Mouse (Mus musculus) midbrain, embryonic 11.5 days (tissue): ENCODE measurements at regions not wholly inside any gene's neighbourhood (a gene's known extent, or its start where the extent isn't known, plus 50 kb on each side); places are given as distances from the start of the nearest gene placed in this dataset.

ENCODE experiments used
- ATAC-seq: fragments of 200-750 bp; cut with Nextera tagmentation; 2 replicates; pipeline ENCODE4 v1.8.0; 2017; ENCODE audit warnings: moderate TSS enrichment, moderate library complexity; ENCODE audit not compliant: low FRiP score
- DNase-seq: peaks from one replicate; pipeline ENCODE4 v3.0.0; 2015; ENCODE audit warnings: low spot score; ENCODE audit errors: missing footprints
- H3K27ac ChIP-seq: fragments of 300-500 bp; sonication (generic); 2 replicates; pipeline ENCODE4 v1.5.1; 2014; ENCODE audit warnings: low read depth, low read length
- H3K27me3 ChIP-seq: fragments of 300-500 bp; sonication (generic); 2 replicates; pipeline ENCODE4 v1.6.1; 2014; ENCODE audit warnings: mild to moderate bottlenecking, low read length, moderate library complexity, mixed read lengths; ENCODE audit not compliant: control insufficient read depth, insufficient read depth
- H3K36me3 ChIP-seq: fragments of 300-500 bp; sonication (generic); 2 replicates; pipeline ENCODE4 v1.6.1; 2014; ENCODE audit warnings: mild to moderate bottlenecking, low read length, moderate library complexity, mixed read lengths; ENCODE audit not compliant: control insufficient read depth, insufficient read depth
- H3K4me1 ChIP-seq: fragments of 300-500 bp; sonication (generic); 2 replicates; pipeline ENCODE4 v1.6.1; 2014; ENCODE audit warnings: low read length; ENCODE audit not compliant: control insufficient read depth, insufficient read depth
- H3K4me2 ChIP-seq: fragments of 300-500 bp; sonication (generic); 2 replicates; pipeline ENCODE4 v1.6.1; 2014; ENCODE audit warnings: mild to moderate bottlenecking, moderate library complexity
- H3K4me3 ChIP-seq: fragments of 300-500 bp; sonication (generic); 2 replicates; pipeline ENCODE4 v1.5.1; 2014; ENCODE audit warnings: low read depth, low read length
- H3K9ac ChIP-seq: fragments of 300-500 bp; sonication (generic); 2 replicates; pipeline ENCODE4 v1.6.1; 2014; ENCODE audit warnings: low read length
- H3K9me3 ChIP-seq: fragments of 300-500 bp; sonication (generic); 2 replicates; pipeline ENCODE4 v1.6.1; 2016; ENCODE audit warnings: low read length; ENCODE audit not compliant: control insufficient read depth
- WGBS: fragments of 180-500 bp; shearing (Covaris S2); extraction: QIAGEN DNeasy Blood & Tissue Kit; methylation state at CpG from one replicate; pipeline ENCODE4 v1.1.7; 2014; 5-methylcytosine and 5-hydroxymethylcytosine counted together

DNA sequence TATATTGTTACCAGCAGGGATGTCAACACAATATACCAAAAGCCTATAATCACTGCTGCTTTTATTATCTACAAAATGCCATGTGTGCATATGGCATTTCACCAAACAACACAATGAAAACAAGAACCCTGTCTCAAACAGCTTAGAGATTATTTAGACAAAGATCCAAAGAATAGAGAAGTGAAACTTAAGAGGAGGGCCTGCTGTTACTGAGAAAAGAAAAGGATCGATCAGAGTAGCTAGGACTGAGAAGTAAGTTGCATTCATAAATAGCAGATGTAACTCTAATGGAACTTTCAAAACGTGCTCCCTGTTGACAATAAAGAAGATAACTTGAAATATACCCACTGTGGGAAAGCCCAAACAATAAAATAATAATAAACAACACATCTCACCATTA lies 203.3 kb downstream of the Dnajb9 start:
- H3K4me1 ChIP-seq = no peaks in the 10 kb centered on the region
- H3K4me3 ChIP-seq = no peak overlapping the region
- no peak for ATAC-seq
- no peak overlapping the region for H3K9ac ChIP-seq
- H3K27me3 ChIP-seq = no peaks in the 10 kb centered on the region
- no peak overlapping the region for H3K27ac ChIP-seq
- no peaks in the 10 kb centered on the region for H3K36me3 ChIP-seq
- DNase-seq = no peak
- WGBS = 63% methylated on average over 2 of the region's 2 CpGs
- H3K9me3 ChIP-seq = no peaks in the 10 kb centered on the region
- H3K4me2 ChIP-seq = no peak overlapping the region

DNA sequence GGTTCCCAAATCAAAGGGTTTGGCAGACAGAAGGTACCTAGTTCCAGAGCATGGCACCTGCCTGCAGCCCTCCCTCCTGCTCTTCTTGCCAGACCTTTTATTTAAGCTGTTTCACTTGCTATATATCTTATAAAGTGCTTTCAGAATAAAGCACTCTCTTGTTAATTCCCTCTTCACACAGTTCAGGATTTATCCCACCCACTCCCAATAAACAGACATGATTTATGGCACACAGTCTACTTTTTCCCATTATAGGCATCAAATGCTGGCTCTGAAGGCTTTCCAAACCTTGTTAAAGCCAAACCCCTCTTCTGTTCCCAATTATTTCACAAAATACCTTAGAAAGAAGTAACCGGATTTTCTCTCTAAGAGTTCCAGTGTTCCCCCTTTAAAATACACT lies 226.6 kb downstream of the Dnajb9 start:
- H3K4me3 ChIP-seq = no peak overlapping the region
- H3K4me2 ChIP-seq = no peak overlapping the region
- no peaks in the 10 kb centered on the region for H3K9me3 ChIP-seq
- no peak overlapping the region for H3K27ac ChIP-seq
- H3K4me1 ChIP-seq = no peaks in the 10 kb centered on the region
- ATAC-seq = no peak
- no peaks in the 10 kb centered on the region for H3K27me3 ChIP-seq
- H3K36me3 ChIP-seq = no peaks in the 10 kb centered on the region
- H3K9ac ChIP-seq = no peak overlapping the region
- no peak for DNase-seq
- 79% methylated on average over 1 of the region's 1 CpGs for WGBS

GRCm38 (mm10) chr12:43963973-43964372 lies 246.2 kb downstream of the Dnajb9 start:
- 95% methylated on average over 1 of the region's 1 CpGs for WGBS
- DNase-seq = no peak

GRCm38 (mm10) chr12:43962551-43963120 lies 247.5 kb downstream of the Dnajb9 start:
- Histone ChIP-seq H3K9ac (no peak overlapping the region), H3K9me3 (no peaks in the 10 kb centered on the region), H3K27ac (no peak overlapping the region), H3K36me3 (no peaks in the 10 kb centered on the region), H3K4me2 (no peak overlapping the region), H3K4me3 (no peak overlapping the region), H3K4me1 (no peaks in the 10 kb centered on the region), H3K27me3 (no peaks in the 10 kb centered on the region)
- WGBS = 82% methylated on average over 6 of the region's 6 CpGs
- ATAC-seq = no peak
- no peak for DNase-seq

More at GRCm38 (mm10) chr12:43963973-43964372, 246.2 kb downstream of the Dnajb9 start:
- no peaks in the 10 kb centered on the region for H3K36me3 ChIP-seq
- H3K4me2 ChIP-seq = no peak overlapping the region
- ATAC-seq = no peak
- no peak overlapping the region for H3K9ac ChIP-seq
- no peak overlapping the region for H3K4me3 ChIP-seq
- H3K27me3 ChIP-seq = no peaks in the 10 kb centered on the region
- H3K4me1 ChIP-seq = no peaks in the 10 kb centered on the region
- no peaks in the 10 kb centered on the region for H3K9me3 ChIP-seq
- H3K27ac ChIP-seq = no peak overlapping the region

GRCm38 (mm10) chr12:43924228-43924627 lies 285.9 kb downstream of the Dnajb9 start:
- Histone ChIP-seq H3K9ac (no peak overlapping the region), H3K4me1 (no peaks in the 10 kb centered on the region), H3K4me3 (no peak overlapping the region), H3K27me3 (no peaks in the 10 kb centered on the region), H3K4me2 (no peak overlapping the region), H3K27ac (no peak overlapping the region), H3K9me3 (no peaks in the 10 kb centered on the region), H3K36me3 (no peaks in the 10 kb centered on the region)
- ATAC-seq (no peak), DNase-seq (no peak)
- 28% methylated on average over 5 of the region's 5 CpGs for WGBS

DNA sequence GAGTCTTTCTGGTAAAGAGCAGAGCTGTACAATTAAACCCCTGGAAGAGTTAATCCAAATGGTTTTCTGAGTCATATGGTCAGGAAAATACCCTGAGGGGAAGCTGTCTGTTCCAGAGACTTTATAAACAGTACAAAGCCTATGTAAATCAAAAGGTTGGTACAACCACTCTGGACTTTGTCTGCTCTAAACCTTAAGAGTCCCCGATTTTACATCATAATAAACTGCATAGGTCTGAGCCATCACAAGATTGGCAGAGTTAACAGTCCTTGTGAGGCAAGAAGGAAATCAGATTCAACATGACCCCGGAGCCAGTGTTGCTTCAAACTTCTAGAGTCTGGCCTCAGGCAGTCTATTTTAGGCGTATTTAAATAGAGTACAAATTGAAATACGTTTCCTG lies 289.7 kb downstream of the Dnajb9 start:
- Histone ChIP-seq H3K4me3 (no peak overlapping the region), H3K27me3 (no peaks in the 10 kb centered on the region), H3K4me2 (no peak overlapping the region), H3K27ac (no peak overlapping the region), H3K36me3 (no peaks in the 10 kb centered on the region), H3K9ac (no peak overlapping the region), H3K9me3 (no peaks in the 10 kb centered on the region), H3K4me1 (no peaks in the 10 kb centered on the region)
- DNase-seq = no peak
- 70% methylated on average over 4 of the region's 4 CpGs for WGBS
- no peak for ATAC-seq

DNA sequence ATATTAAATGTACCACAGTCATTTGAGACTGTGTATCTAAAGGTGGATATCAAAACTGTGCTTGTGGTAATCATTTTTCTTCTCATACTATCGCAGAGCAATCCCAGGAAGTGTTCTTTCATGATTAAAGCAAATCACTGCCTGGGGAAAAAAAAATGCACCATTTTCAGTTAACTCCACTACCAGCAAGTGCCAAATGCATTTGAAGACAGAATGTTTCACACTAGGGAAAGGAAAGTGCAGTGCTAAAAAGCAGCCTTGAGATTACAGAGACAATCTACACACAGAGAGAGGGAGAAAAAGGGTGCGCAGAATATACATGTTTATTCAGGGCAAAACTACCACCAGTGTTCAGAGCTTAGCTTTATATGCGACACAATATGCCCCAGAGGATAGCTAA lies 291.0 kb downstream of the Dnajb9 start:
- Histone ChIP-seq H3K4me1 (no peaks in the 10 kb centered on the region), H3K9me3 (no peaks in the 10 kb centered on the region), H3K36me3 (no peaks in the 10 kb centered on the region), H3K27ac (no peak overlapping the region), H3K9ac (no peak overlapping the region), H3K4me2 (no peak overlapping the region), H3K4me3 (no peak overlapping the region), H3K27me3 (no peaks in the 10 kb centered on the region)
- no peak for ATAC-seq
- WGBS = 82% methylated on average over 3 of the region's 3 CpGs
- DNase-seq = no peak

- Histone ChIP-seq H3K4me2 (no peak overlapping the region), H3K36me3 (no peaks in the 10 kb centered on the region), H3K9ac (no peak overlapping the region), H3K4me1 (no peaks in the 10 kb centered on the region), H3K27ac (no peak overlapping the region), H3K4me3 (no peak overlapping the region), H3K27me3 (no peaks in the 10 kb centered on the region), H3K9me3 (no peaks in the 10 kb centered on the region)
- no peak for ATAC-seq
- no peak for DNase-seq
These were observed 293.3 kb downstream of the Dnajb9 start for GRCm38 (mm10) chr12:43916779-43917178.

DNA sequence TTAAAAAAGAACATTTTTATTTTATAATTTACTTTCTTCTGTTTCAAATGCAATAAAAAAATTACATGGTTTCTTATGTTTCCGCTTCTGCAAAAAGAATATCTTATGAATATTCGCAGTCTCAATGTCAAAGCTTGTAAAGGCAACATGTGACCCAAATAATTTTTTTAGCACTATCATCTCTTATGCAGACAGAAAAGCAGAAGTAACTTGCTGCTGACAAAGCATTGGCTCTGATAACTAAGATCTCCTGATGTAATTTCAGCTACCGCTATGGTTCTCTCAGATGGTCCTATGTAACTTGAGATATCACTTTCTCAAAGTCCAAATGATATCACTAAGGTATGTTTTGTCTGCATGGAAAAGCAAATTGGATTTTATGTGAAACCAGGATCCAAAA lies 310.9 kb downstream of the Dnajb9 start:
- WGBS = 93% methylated on average over 3 of the region's 3 CpGs
- DNase-seq (no peak), ATAC-seq (no peak)
- no peaks in the 10 kb centered on the region for H3K4me1 ChIP-seq
- no peaks in the 10 kb centered on the region for H3K27me3 ChIP-seq
- no peak overlapping the region for H3K4me2 ChIP-seq
- no peak overlapping the region for H3K9ac ChIP-seq
- H3K27ac ChIP-seq = no peak overlapping the region
- no peaks in the 10 kb centered on the region for H3K9me3 ChIP-seq
- H3K36me3 ChIP-seq = no peaks in the 10 kb centered on the region
- H3K4me3 ChIP-seq = no peak overlapping the region

GRCm38 (mm10) chr12:43885596-43885995 lies 324.5 kb downstream of the Dnajb9 start:
- Histone ChIP-seq H3K4me2 (no peak overlapping the region), H3K4me1 (no peaks in the 10 kb centered on the region), H3K9me3 (no peaks in the 10 kb centered on the region), H3K36me3 (no peaks in the 10 kb centered on the region), H3K27me3 (no peaks in the 10 kb centered on the region), H3K4me3 (no peak overlapping the region), H3K9ac (no peak overlapping the region), H3K27ac (no peak overlapping the region)
- WGBS = 87% methylated on average over 3 of the region's 3 CpGs
- DNase-seq (no peak), ATAC-seq (no peak)
